Mouse (Mus musculus): ENCODE data around the gene Krt34. TPM values are rescaled to one million over a fixed set of nuclear protein-coding genes. Genes with fewer than 3 reads are reported as not detected.

Gene Krt34
- polyA plus RNA-seq, 1 experiment from 2014 or later, result not detected

- Histone ChIP-seq H3K4me2 (ENCODE audit: low read length) (no peak overlapping the region), H3K27me3 (ENCODE audit: insufficient read depth, low read length) (no peaks in the 10 kb centered on the region), H3K27ac (no peak overlapping the region), H3K4me3 (replicated peaks; ENCODE audit: low read depth, low read length) (no peak overlapping the region), H3K4me1 (replicated peaks; ENCODE audit: insufficient read depth, low read length) (no peaks in the 10 kb centered on the region), H3K9me3 (replicated peaks; ENCODE audit: low read length) (no peaks in the 10 kb centered on the region), H3K36me3 (ENCODE audit: insufficient read depth, low read length) (no peaks in the 10 kb centered on the region), H3K9ac (ENCODE audit: low read depth, low read length) (no peak overlapping the region)
- no peak for ATAC-seq (replicated peaks; ENCODE audit: low FRiP score, low read depth)
- WGBS, result 58% methylated on average over 8 of the region's 8 CpGs
- no peak for TF ChIP-seq CTCF (IDR thresholded peaks at IDR 0.05; ENCODE audit: low read depth)
- peak; percentile 10 for DNase-seq (ENCODE audit: low spot score)
Observed at GRCm38 (mm10) chr11:100005905-100006304, 35.4 kb downstream of the Krt34 start.

GRCm38 (mm10) chr11:100004846-100005245 is 36.5 kb downstream of the Krt34 start:
- H3K4me2 ChIP-seq (ENCODE audit: low read length), result no peak overlapping the region
- H3K36me3 ChIP-seq (ENCODE audit: insufficient read depth, low read length), result no peaks in the 10 kb centered on the region
- no peaks in the 10 kb centered on the region for H3K27me3 ChIP-seq (ENCODE audit: insufficient read depth, low read length)
- DNase-seq (ENCODE audit: low spot score) (peak; percentile 73), ATAC-seq (replicated peaks; ENCODE audit: low FRiP score, low read depth) (no peak)
- H3K4me3 ChIP-seq (replicated peaks; ENCODE audit: low read depth, low read length), result no peak overlapping the region
- TF ChIP-seq CTCF (IDR thresholded peaks at IDR 0.05; ENCODE audit: low read depth), result peak; percentile 89
- no peaks in the 10 kb centered on the region for H3K4me1 ChIP-seq (replicated peaks; ENCODE audit: insufficient read depth, low read length)
- no peak overlapping the region for H3K9ac ChIP-seq (ENCODE audit: low read depth, low read length)
- H3K27ac ChIP-seq, result no peak overlapping the region
- 22% methylated on average over 6 of the region's 6 CpGs for WGBS
- H3K9me3 ChIP-seq (replicated peaks; ENCODE audit: low read length), result no peaks in the 10 kb centered on the region

DNA sequence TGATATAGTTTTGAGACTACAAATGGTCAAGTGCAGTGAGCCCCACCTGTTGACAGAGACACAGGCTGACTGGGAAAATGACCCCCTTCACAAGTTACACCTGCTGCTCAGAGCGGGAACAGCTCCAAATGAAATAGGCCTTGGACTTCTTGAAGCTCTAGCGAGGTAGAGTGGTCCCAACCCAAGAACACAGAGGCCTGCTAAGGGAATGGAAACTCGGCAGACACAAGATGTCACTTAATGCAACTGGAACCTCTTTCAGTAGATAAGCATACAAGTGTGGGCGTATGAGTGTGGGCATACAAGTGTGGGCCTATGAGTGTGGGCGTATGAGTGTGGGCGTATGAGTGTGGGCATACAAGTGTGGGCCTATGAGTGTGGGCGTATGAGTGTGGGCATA is 42.3 kb downstream of the Krt34 start:
- Histone ChIP-seq H3K27ac (no peak overlapping the region), H3K4me3 (replicated peaks; ENCODE audit: low read depth, low read length) (no peak overlapping the region), H3K9ac (ENCODE audit: low read depth, low read length) (no peak overlapping the region), H3K36me3 (ENCODE audit: insufficient read depth, low read length) (no peaks in the 10 kb centered on the region), H3K4me2 (ENCODE audit: low read length) (no peak overlapping the region), H3K9me3 (replicated peaks; ENCODE audit: low read length) (no peaks in the 10 kb centered on the region), H3K4me1 (replicated peaks; ENCODE audit: insufficient read depth, low read length) (no peaks in the 10 kb centered on the region), H3K27me3 (ENCODE audit: insufficient read depth, low read length) (no peaks in the 10 kb centered on the region)
- no peak for TF ChIP-seq CTCF (IDR thresholded peaks at IDR 0.05; ENCODE audit: low read depth)
- 94% methylated on average over 7 of the region's 7 CpGs for WGBS
- DNase-seq (ENCODE audit: low spot score), result no peak
- no peak for ATAC-seq (replicated peaks; ENCODE audit: low FRiP score, low read depth)

DNA sequence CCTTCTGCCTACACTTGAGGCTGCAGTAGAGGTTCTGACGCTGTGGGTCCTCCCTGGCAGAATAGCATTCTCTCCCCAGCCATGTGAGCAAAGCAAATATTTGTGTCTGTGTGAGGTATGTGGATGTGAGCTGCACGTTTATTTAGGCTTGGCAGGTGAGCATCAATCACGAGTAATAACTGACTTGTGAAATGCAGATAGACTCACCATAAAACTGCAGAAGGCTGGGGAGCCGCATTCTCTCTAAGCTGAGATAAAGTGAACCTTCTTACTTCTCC is 47.0 kb downstream of the Krt34 start:
- H3K4me3 ChIP-seq (replicated peaks; ENCODE audit: low read depth, low read length), result no peak overlapping the region
- no peak overlapping the region for H3K4me2 ChIP-seq (ENCODE audit: low read length)
- no peak overlapping the region for H3K9ac ChIP-seq (ENCODE audit: low read depth, low read length)
- H3K27ac ChIP-seq, result no peak overlapping the region
- 0 out of 2 replicates have a peak, but pooled peaks cover 3% of the 10 kb centered on the region for H3K4me1 ChIP-seq (replicated peaks; ENCODE audit: insufficient read depth, low read length)
- H3K9me3 ChIP-seq (replicated peaks; ENCODE audit: low read length), result no peaks in the 10 kb centered on the region
- H3K36me3 ChIP-seq (ENCODE audit: insufficient read depth, low read length), result no peaks in the 10 kb centered on the region
- no peaks in the 10 kb centered on the region for H3K27me3 ChIP-seq (ENCODE audit: insufficient read depth, low read length)
- ATAC-seq (replicated peaks; ENCODE audit: low FRiP score, low read depth) (no peak), DNase-seq (ENCODE audit: low spot score) (no peak)
- WGBS, result 29% methylated on average over 4 of the region's 4 CpGs
- no peak for TF ChIP-seq CTCF (IDR thresholded peaks at IDR 0.05; ENCODE audit: low read depth)

DNA sequence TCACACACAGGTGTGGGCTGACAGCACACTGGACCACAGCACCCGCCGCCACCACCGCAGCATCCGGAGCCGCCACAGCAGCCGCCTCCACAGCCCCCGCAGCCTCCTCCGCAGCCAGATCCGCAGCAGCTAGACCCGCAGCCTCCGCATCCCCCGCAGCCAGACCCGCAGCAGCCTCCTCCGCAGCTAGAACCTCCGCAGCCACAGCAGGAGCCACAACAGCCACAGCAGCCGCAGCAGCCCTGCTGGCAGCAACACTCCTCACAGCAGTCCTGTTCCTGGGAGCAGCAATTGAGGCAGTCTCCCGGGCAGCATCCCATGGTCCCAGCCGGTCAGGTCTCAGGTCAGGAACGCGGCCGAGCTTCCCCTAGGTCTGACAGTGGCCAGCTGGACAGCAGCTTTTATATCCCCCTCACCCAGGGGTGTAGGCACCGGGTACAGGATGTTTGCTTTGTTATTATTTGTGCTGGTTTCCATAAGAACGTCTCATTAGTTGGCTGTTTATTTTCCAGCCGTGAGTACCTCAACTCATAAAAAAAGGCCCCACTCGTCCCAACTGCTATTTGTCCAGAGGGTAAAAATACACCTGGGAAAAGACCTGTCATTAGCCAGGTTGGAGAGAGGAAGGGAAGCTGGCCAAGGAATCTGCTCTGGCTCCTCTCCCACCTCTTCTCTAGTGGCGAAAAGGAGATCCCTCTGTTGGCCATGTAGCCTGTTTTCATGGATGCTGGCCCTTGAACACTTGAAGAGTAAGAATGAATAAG is 47.6 kb downstream of the Krt34 start, which contains the start of gene Krtap17-1:
Gene Krtap17-1 (minus strand): TSS at position 375 of the 764 bp plus-strand sequence.
- H3K27me3 ChIP-seq (ENCODE audit: insufficient read depth, low read length), result no peaks in the 10 kb centered on the region
- no peaks in the 10 kb centered on the region for H3K9me3 ChIP-seq (replicated peaks; ENCODE audit: low read length)
- ATAC-seq (replicated peaks; ENCODE audit: low FRiP score, low read depth) (no peak), DNase-seq (ENCODE audit: low spot score) (peak; percentile 9)
- H3K27ac ChIP-seq, result no peak within 1 kb of the TSS
- no peaks in the 10 kb centered on the region for H3K36me3 ChIP-seq (ENCODE audit: insufficient read depth, low read length)
- WGBS, result 11% methylated on average over 26 of the region's 26 CpGs
- no peak for TF ChIP-seq CTCF (IDR thresholded peaks at IDR 0.05; ENCODE audit: low read depth)
- H3K4me3 ChIP-seq (replicated peaks; ENCODE audit: low read depth, low read length), result no peak within 1 kb of the TSS
- 0 out of 2 replicates have a peak, but pooled peaks cover 3% of the 10 kb centered on the region for H3K4me1 ChIP-seq (replicated peaks; ENCODE audit: insufficient read depth, low read length)
- peak within 1 kb of the TSS; percentile 15; the same call in 1 of the 2 replicates for H3K4me2 ChIP-seq (ENCODE audit: low read length)
- no peak within 1 kb of the TSS for H3K9ac ChIP-seq (ENCODE audit: low read depth, low read length)

GRCm38 (mm10) chr11:99990571-99990970 is 50.8 kb downstream of the Krt34 start:
- no peak overlapping the region for H3K27ac ChIP-seq
- H3K36me3 ChIP-seq (ENCODE audit: insufficient read depth, low read length), result no peaks in the 10 kb centered on the region
- H3K4me1 ChIP-seq (replicated peaks; ENCODE audit: insufficient read depth, low read length), result 0 out of 2 replicates have a peak, but pooled peaks cover 3% of the 10 kb centered on the region
- 81% methylated on average over 3 of the region's 3 CpGs for WGBS
- ATAC-seq (replicated peaks; ENCODE audit: low FRiP score, low read depth), result no peak
- no peaks in the 10 kb centered on the region for H3K27me3 ChIP-seq (ENCODE audit: insufficient read depth, low read length)
- no peaks in the 10 kb centered on the region for H3K9me3 ChIP-seq (replicated peaks; ENCODE audit: low read length)
- H3K4me3 ChIP-seq (replicated peaks; ENCODE audit: low read depth, low read length), result no peak overlapping the region
- DNase-seq (ENCODE audit: low spot score), result no peak
- H3K9ac ChIP-seq (ENCODE audit: low read depth, low read length), result no peak overlapping the region
- no peak overlapping the region for H3K4me2 ChIP-seq (ENCODE audit: low read length)
- TF ChIP-seq CTCF (IDR thresholded peaks at IDR 0.05; ENCODE audit: low read depth), result no peak
